Mouse (Mus musculus) liver, embryonic 14.5 days (tissue): Measurements from ENCODE around the gene Olfm1. TPM values are rescaled to one million over a fixed set of nuclear protein-coding genes. Genes with fewer than 3 reads are reported as not detected.

ENCODE experiments used
- ATAC-seq: fragments of 200-750 bp; cut with Nextera tagmentation; 2 replicates; pipeline ENCODE4 v1.8.0; 2017; ENCODE audit warnings: moderate number of reproducible peaks, mild to moderate bottlenecking, moderate library complexity; ENCODE audit not compliant: insufficient read depth
- DNase-seq, 3 experiments: peaks; one replicate each; pipeline ENCODE4 v3.0.0-alpha.2; 2012 to 2013; ENCODE audit warnings: low read depth in 3 of 3, low spot score in 3 of 3
- H3K27ac ChIP-seq: fragments of 300-500 bp; sonication (generic); 2 replicates; pipeline ENCODE4 v1.5.1; 2014; ENCODE audit warnings: moderate library complexity, mild to moderate bottlenecking, control low read depth, inconsistent platforms
- H3K27me3 ChIP-seq: fragments of 300-500 bp; sonication (generic); 2 replicates; pipeline ENCODE4 v1.6.1; 2014; ENCODE audit warnings: mild to moderate bottlenecking, low read length, moderate library complexity; ENCODE audit not compliant: control insufficient read depth, insufficient read depth
- H3K36me3 ChIP-seq: fragments of 300-500 bp; sonication (generic); replicated peaks from 2 replicates; pipeline ENCODE4 v1.6.1; 2014; ENCODE audit warnings: low read depth; ENCODE audit not compliant: control insufficient read depth, insufficient read depth
- H3K4me1 ChIP-seq, 2 experiments: fragments of 200-500 bp in 1 of 2; fragments of 300-500 bp in 1 of 2; sonication (generic) in 1 of 2; replicated peaks; 2 replicates each; pipeline ENCODE4 v1.6.1; 2012 to 2014; ENCODE audit warnings: antibody characterized with exemption in 1 of 2, inconsistent platforms in 1 of 2, low read length in 1 of 2; ENCODE audit not compliant: control insufficient read depth in 2 of 2, insufficient read depth in 2 of 2
- H3K4me2 ChIP-seq: fragments of 300-500 bp; sonication (generic); 2 replicates; pipeline ENCODE4 v1.6.1; 2014; ENCODE audit warnings: low read depth, mild to moderate bottlenecking, control low read depth, moderate library complexity
- H3K4me3 ChIP-seq, 2 experiments: fragments of 200-500 bp in 1 of 2; fragments of 300-500 bp in 1 of 2; sonication (generic) in 1 of 2; 2 replicates each; pipeline ENCODE4 v1.5.1; 2012 to 2014; ENCODE audit warnings: low read depth in 2 of 2, low read length in 2 of 2, mild to moderate bottlenecking in 2 of 2, control low read depth in 1 of 2, inconsistent platforms in 1 of 2, moderate library complexity in 1 of 2; ENCODE audit not compliant: insufficient read depth in 1 of 2
- H3K9ac ChIP-seq: fragments of 300-500 bp; sonication (generic); replicated peaks from 2 replicates; pipeline ENCODE4 v1.6.1; 2014; ENCODE audit warnings: mild to moderate bottlenecking, control low read depth, moderate library complexity
- H3K9me3 ChIP-seq: fragments of 300-500 bp; sonication (generic); 2 replicates; pipeline ENCODE4 v1.6.1; 2016; ENCODE audit warnings: low read length, mixed read lengths; ENCODE audit not compliant: control insufficient read depth
- CTCF ChIP-seq: IDR thresholded peaks from 2 replicates; pipeline ENCODE4 v1.5.1; 2016; ENCODE audit warnings: antibody characterized with exemption, low read depth, control low read depth
- EP300 ChIP-seq: IDR thresholded peaks from 2 replicates; pipeline ENCODE4 v1.6.1; 2016; ENCODE audit warnings: antibody characterized with exemption, low read depth
- WGBS: fragments of 180-500 bp; shearing (Covaris S2); extraction: QIAGEN DNeasy Blood & Tissue Kit; methylation state at CpG from one replicate; pipeline ENCODE4 v1.1.7; 2014; ENCODE audit not compliant: insufficient replicate concordance; 5-methylcytosine and 5-hydroxymethylcytosine counted together
- polyA plus RNA-seq, 2 experiments: library from polyadenylated mRNA; depleted of rRNA in 1 of 2; stranded (reverse) in 1 of 2; unstranded in 1 of 2; fragments of >200 nt; fragmentation: Nextera tagmentation in 1 of 2; extraction: Ambion mirVana in 1 of 2; gene quantifications; 2 replicates each; pipeline versions ENCODE4 v1.2.1 to v1.2.3; 2012 to 2014

Gene Olfm1
- polyA plus RNA-seq, 2 experiments: 2.5 to 2.6 TPM

- DNase-seq: no peak
- ATAC-seq: no peak
- H3K9me3 ChIP-seq: no peaks in the 10 kb centered on the region
- no peak overlapping the region for H3K4me3 ChIP-seq
- H3K27ac ChIP-seq: no peak overlapping the region
- H3K27me3 ChIP-seq: peaks cover 19% of the 10 kb centered on the region
- H3K9ac ChIP-seq: no peak overlapping the region
- H3K4me2 ChIP-seq: no peak overlapping the region
- TF ChIP-seq EP300: no peak
- no peak for TF ChIP-seq CTCF
- WGBS: 52% methylated on average over 8 of the region's 8 CpGs
- H3K4me1 ChIP-seq: peaks cover 0 to 9% of the 10 kb centered on the region in 2 experiments; a peak in 3 of 4 replicates
- H3K36me3 ChIP-seq: no peaks in the 10 kb centered on the region
These were observed 4.3 kb upstream of the Olfm1 start for GRCm38 (mm10) chr2:28188398-28188944.

GRCm38 (mm10) chr2:28193690-28194087 lies 897 bp downstream of the Olfm1 start:
- 33% methylated on average over 12 of the region's 12 CpGs for WGBS
- TF ChIP-seq EP300 (no peak), CTCF (no peak)
- Histone ChIP-seq H3K36me3 (no peaks in the 10 kb centered on the region), H3K27ac (no peak overlapping the region), H3K9ac (no peak overlapping the region), H3K9me3 (no peaks in the 10 kb centered on the region), H3K27me3 (peaks cover 35% of the 10 kb centered on the region), H3K4me2 (no peak overlapping the region), H3K4me1 (peaks cover 0 to 7% of the 10 kb centered on the region in 2 experiments; a peak in 3 of 4 replicates), H3K4me3 (no peak overlapping the region)
- ATAC-seq (no peak), DNase-seq (no peak)

GRCm38 (mm10) chr2:28194962-28195617 lies 2.3 kb downstream of the Olfm1 start:
- DNase-seq: peak in 1 of 3 experiments; percentile 13
- no peak for TF ChIP-seq CTCF
- TF ChIP-seq EP300: no peak
- H3K9me3 ChIP-seq: no peaks in the 10 kb centered on the region
- H3K27ac ChIP-seq: no peak overlapping the region
- ATAC-seq: no peak
- no peak overlapping the region for H3K9ac ChIP-seq
- WGBS: 21% methylated on average over 6 of the region's 6 CpGs
- H3K4me2 ChIP-seq: no peak overlapping the region
- H3K36me3 ChIP-seq: no peaks in the 10 kb centered on the region
- no peak overlapping the region for H3K4me3 ChIP-seq
- peaks cover 0 to 7% of the 10 kb centered on the region in 2 experiments; a peak in 3 of 4 replicates for H3K4me1 ChIP-seq
- H3K27me3 ChIP-seq: peaks cover 38% of the 10 kb centered on the region

GRCm38 (mm10) chr2:28195726-28196125 lies 2.9 kb downstream of the Olfm1 start:
- Histone ChIP-seq H3K4me3 (no peak overlapping the region), H3K27ac (no peak overlapping the region), H3K4me2 (no peak overlapping the region), H3K36me3 (no peaks in the 10 kb centered on the region), H3K27me3 (peaks cover 38% of the 10 kb centered on the region), H3K4me1 (peaks cover 0 to 7% of the 10 kb centered on the region in 2 experiments; a peak in 3 of 4 replicates), H3K9me3 (no peaks in the 10 kb centered on the region), H3K9ac (no peak overlapping the region)
- WGBS: 52% methylated on average over 8 of the region's 8 CpGs
- no peak for TF ChIP-seq EP300
- no peak for TF ChIP-seq CTCF
- ATAC-seq (no peak), DNase-seq (no peak)

- Histone ChIP-seq H3K27ac (no peak overlapping the region), H3K4me3 (no peak overlapping the region), H3K9ac (no peak overlapping the region), H3K36me3 (no peaks in the 10 kb centered on the region), H3K4me1 (0 out of 4 replicates have a peak, but pooled peaks cover 0 to 5% of the 10 kb centered on the region in 2 experiments), H3K27me3 (peaks cover 35% of the 10 kb centered on the region), H3K4me2 (no peak overlapping the region), H3K9me3 (no peaks in the 10 kb centered on the region)
- TF ChIP-seq EP300: no peak
- TF ChIP-seq CTCF: no peak
- no peak for DNase-seq
- ATAC-seq: no peak
- whole genome bisulfite sequencing: 44% methylated on average over 3 of the region's 3 CpGs
These were observed 8.6 kb downstream of the Olfm1 start for GRCm38 (mm10) chr2:28201441-28201841.
